Mouse (Mus musculus): ENCODE data around the gene Csrnp3. TPM values are rescaled to one million over a fixed set of nuclear protein-coding genes. Genes with fewer than 3 reads are reported as not detected.

Gene Csrnp3
- total RNA-seq, 4 experiments from 2014 or later, result 81.1 to 111 (median 93.9) TPM

GRCm38 (mm10) chr2:66008995-66009654 is 163.6 kb downstream of the Csrnp3 start:
- no peak for DNase-seq (ENCODE audit: low spot score in 2 of 2)

GRCm38 (mm10) chr2:66009677-66010076 is 164.1 kb downstream of the Csrnp3 start:
- no peak for DNase-seq (ENCODE audit: low spot score in 2 of 2)

GRCm38 (mm10) chr2:66018711-66019110 is 173.1 kb downstream of the Csrnp3 start:
- DNase-seq (ENCODE audit: low spot score in 2 of 2), result no peak

GRCm38 (mm10) chr2:66019235-66019634 is 173.7 kb downstream of the Csrnp3 start:
- DNase-seq (ENCODE audit: low spot score in 2 of 2), result no peak

GRCm38 (mm10) chr2:66023419-66023818 is 177.9 kb downstream of the Csrnp3 start:
- DNase-seq (ENCODE audit: low spot score in 2 of 2), result no peak

GRCm38 (mm10) chr2:66024837-66025236 is 179.3 kb downstream of the Csrnp3 start:
- DNase-seq (ENCODE audit: low spot score in 2 of 2), result no peak

- no peak for DNase-seq (ENCODE audit: low spot score in 2 of 2)
These were observed 183.2 kb downstream of the Csrnp3 start for GRCm38 (mm10) chr2:66028812-66029211.

GRCm38 (mm10) chr2:66034907-66035679 is 189.5 kb downstream of the Csrnp3 start:
- no peak for DNase-seq (ENCODE audit: low spot score in 2 of 2)

GRCm38 (mm10) chr2:66040611-66041010 is 195.0 kb downstream of the Csrnp3 start:
- DNase-seq (ENCODE audit: low spot score in 2 of 2), result no peak

GRCm38 (mm10) chr2:66041203-66041916 is 195.8 kb downstream of the Csrnp3 start:
- DNase-seq (ENCODE audit: low spot score in 2 of 2), result no peak

- peak; percentile 48 to 56 for DNase-seq (ENCODE audit: low spot score in 2 of 2)
These were observed 196.4 kb downstream of the Csrnp3 start for GRCm38 (mm10) chr2:66041917-66042419.

GRCm38 (mm10) chr2:66043441-66044404 is 198.2 kb downstream of the Csrnp3 start:
- DNase-seq (ENCODE audit: low spot score in 2 of 2), result no peak

GRCm38 (mm10) chr2:66044405-66045089 is 199.0 kb downstream of the Csrnp3 start:
- DNase-seq (ENCODE audit: low spot score in 2 of 2), result no peak

- no peak for DNase-seq (ENCODE audit: low spot score in 2 of 2)
These were observed 217.7 kb downstream of the Csrnp3 start for GRCm38 (mm10) chr2:66063291-66063690.

GRCm38 (mm10) chr2:66069454-66069853 is 223.9 kb downstream of the Csrnp3 start:
- DNase-seq (ENCODE audit: low spot score in 2 of 2), result no peak

GRCm38 (mm10) chr2:66080731-66081130 is 235.2 kb downstream of the Csrnp3 start:
- no peak for DNase-seq (ENCODE audit: low spot score in 2 of 2)
